Mouse (Mus musculus) olfactory bulb, adult 2 months (tissue): ENCODE data around the gene Bicdl1. TPM values are rescaled to one million over a fixed set of nuclear protein-coding genes. Genes with fewer than 3 reads are reported as not detected.

ENCODE experiments used
- H3K27ac ChIP-seq: fragments of 200-500 bp; 2 replicates; pipeline ENCODE4 v1.5.1; 2012; ENCODE audit warnings: low read depth, low read length; ENCODE audit not compliant: insufficient read depth
- H3K4me1 ChIP-seq: fragments of 200-500 bp; 2 replicates; pipeline ENCODE4 v1.6.1; 2012; ENCODE audit warnings: low read length; ENCODE audit not compliant: control insufficient read depth, insufficient read depth
- H3K4me3 ChIP-seq: fragments of 200-500 bp; 2 replicates; pipeline ENCODE4 v1.5.1; 2012; ENCODE audit warnings: mild to moderate bottlenecking, low read depth, low read length, moderate library complexity; ENCODE audit not compliant: insufficient read depth
- CTCF ChIP-seq: fragments of 200-500 bp; IDR thresholded peaks from 2 replicates; pipeline ENCODE4 v1.5.1; 2012; ENCODE audit warnings: low read depth, mild to moderate bottlenecking, low read length, moderate library complexity; ENCODE audit not compliant: insufficient read depth
- POLR2A ChIP-seq: fragments of 200-500 bp; IDR thresholded peaks from 2 replicates; pipeline ENCODE4 v1.6.1; 2012; ENCODE audit warnings: mild to moderate bottlenecking, low read depth, low read length, moderate library complexity; ENCODE audit not compliant: insufficient read depth
- WGBS: fragments of 180-500 bp; shearing (Covaris S2); methylation state at CpG from one replicate; pipeline ENCODE4 v1.1.7; 2018; 5-methylcytosine and 5-hydroxymethylcytosine counted together
- polyA plus RNA-seq: library from polyadenylated mRNA; stranded (reverse); fragments of >200 nt; gene quantifications from 2 replicates; pipeline ENCODE4 v1.2.4, GENCODE M21; 2012; ENCODE audit warnings: low replicate concordance; ENCODE audit not compliant: missing spikeins, insufficient read depth, insufficient read length

The Bicdl1 gene
- polyA plus RNA-seq, 1 experiment = not detected

DNA sequence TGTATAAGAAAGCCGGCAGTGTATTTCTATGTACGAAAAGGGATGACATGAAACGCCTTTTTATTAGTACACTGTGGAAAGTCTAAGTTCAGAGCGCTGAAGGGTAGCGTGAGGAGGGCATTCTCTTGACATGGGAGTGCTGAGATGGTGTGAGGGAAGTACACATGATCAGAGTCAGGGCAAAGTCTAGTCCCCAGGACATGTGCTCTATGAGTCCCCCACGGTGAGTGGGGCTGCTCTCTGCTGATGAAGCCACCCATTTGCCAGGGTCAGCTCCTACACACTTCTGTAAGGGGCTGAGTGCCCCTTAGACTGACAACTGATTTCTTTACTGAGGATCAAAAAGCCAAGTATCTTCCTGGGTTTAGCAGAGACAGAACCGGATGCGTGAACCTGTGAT, 64.2 kb downstream of the Bicdl1 start:
- 80% methylated on average over 8 of the region's 8 CpGs for whole genome bisulfite sequencing
- TF ChIP-seq POLR2A (no peak), CTCF (no peak)
- H3K4me1 ChIP-seq = peaks cover 8% of the 10 kb centered on the region
- no peak overlapping the region for H3K27ac ChIP-seq
- H3K4me3 ChIP-seq = no peak overlapping the region

DNA sequence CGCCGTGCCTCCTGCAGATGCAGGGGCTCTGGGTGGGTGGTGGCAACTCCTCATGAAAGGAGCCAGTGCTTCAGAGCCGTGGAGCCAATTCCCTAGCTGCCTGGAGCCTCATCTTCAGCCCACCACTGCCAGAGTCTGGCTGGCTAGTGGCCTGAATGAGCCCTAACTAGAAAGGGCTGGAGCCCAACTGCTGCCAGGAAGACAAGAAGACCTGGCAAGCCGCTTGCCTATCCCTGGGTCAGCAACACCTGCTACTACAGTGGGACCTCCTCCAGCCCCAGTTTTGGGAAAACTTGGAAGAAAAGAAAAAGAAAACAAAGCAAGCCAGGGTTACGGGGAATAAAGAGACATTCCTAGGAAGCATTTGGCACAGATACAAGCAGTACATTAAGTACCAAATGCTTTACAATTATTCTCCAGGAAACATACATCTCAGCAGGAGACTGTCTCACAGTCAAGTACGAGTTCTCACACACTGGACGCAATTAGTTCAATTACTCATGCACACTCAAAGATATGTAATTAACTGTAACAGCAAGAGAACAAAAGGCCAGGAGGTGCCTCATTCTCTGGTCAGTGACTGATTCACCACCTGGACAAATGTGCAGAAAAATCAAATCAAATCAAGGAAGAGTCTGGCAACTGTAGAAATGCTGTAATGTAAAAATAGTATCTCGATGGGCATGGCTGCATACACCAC, 64.9 kb downstream of the Bicdl1 start:
- 27% methylated on average over 8 of the region's 8 CpGs for WGBS
- Histone ChIP-seq H3K27ac (no peak overlapping the region), H3K4me1 (peaks cover 8% of the 10 kb centered on the region), H3K4me3 (no peak overlapping the region)
- TF ChIP-seq CTCF = no peak
- TF ChIP-seq POLR2A = no peak

DNA sequence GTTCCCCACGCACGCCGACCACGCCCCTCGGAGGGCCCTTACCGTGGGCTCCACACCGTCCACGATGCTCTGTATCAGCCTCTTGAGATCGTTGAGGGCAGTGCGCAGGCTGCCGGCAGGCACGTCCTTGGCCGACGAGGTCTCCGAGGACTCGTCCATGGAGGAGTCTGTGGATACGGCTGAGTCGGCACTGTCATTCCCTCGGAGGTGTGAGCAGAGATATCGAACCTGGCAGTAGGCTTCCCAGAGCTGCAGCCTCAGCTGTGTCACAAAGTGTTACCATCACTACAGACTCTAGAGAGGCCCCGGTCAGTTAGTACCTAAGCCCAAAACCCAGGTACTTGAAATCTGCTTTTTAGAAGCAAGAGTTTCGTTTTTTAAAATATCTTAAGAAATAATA, 68.8 kb downstream of the Bicdl1 start:
- H3K4me1 ChIP-seq = peaks cover 8% of the 10 kb centered on the region
- H3K4me3 ChIP-seq = no peak overlapping the region
- TF ChIP-seq POLR2A (no peak), CTCF (no peak)
- H3K27ac ChIP-seq = no peak overlapping the region
- 88% methylated on average over 22 of the region's 22 CpGs for whole genome bisulfite sequencing

GRCm38 (mm10) chr5:115658352-115658751, 73.1 kb downstream of the Bicdl1 start:
- Histone ChIP-seq H3K4me3 (no peak overlapping the region), H3K4me1 (no peaks in the 10 kb centered on the region), H3K27ac (no peak overlapping the region)
- WGBS = 90% methylated on average over 6 of the region's 6 CpGs
- TF ChIP-seq POLR2A = no peak
- TF ChIP-seq CTCF = no peak

- TF ChIP-seq POLR2A = no peak
- no peak for TF ChIP-seq CTCF
- 84% methylated on average over 1 of the region's 1 CpGs for WGBS
- Histone ChIP-seq H3K4me1 (peaks cover 2% of the 10 kb centered on the region; the same call in 1 of the 2 replicates), H3K4me3 (no peak overlapping the region), H3K27ac (no peak overlapping the region)
Measured at GRCm38 (mm10) chr5:115657234-115657633, 74.2 kb downstream of the Bicdl1 start.

GRCm38 (mm10) chr5:115656677-115657076, 74.7 kb downstream of the Bicdl1 start:
- TF ChIP-seq POLR2A (no peak), CTCF (no peak)

DNA sequence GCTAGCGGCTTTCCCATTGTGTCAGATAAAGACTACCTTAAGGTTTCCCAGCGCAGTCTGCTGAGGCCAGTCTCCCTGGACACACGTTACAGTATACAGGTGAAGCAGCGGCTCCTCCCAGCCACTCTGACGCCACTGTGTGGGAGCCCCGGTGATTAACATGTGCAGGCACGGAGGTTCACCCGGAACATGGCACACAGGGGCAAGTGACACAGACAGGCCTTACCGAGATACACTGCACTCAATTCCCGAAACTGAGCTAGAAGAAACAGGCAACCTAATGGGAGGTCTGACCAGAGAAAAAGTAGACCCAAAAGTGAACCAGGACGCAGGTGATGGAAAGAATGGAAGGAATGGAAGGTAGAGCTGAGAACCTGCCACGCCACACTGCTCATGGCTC, 77.6 kb downstream of the Bicdl1 start:
- H3K4me1 ChIP-seq = peaks cover 14% of the 10 kb centered on the region
- no peak overlapping the region for H3K27ac ChIP-seq
- TF ChIP-seq CTCF = no peak
- TF ChIP-seq POLR2A = no peak
- H3K4me3 ChIP-seq = no peak overlapping the region
- 96% methylated on average over 12 of the region's 12 CpGs for WGBS

More at GRCm38 (mm10) chr5:115656677-115657076, 74.7 kb downstream of the Bicdl1 start:
- 84% methylated on average over 6 of the region's 6 CpGs for WGBS
- Histone ChIP-seq H3K27ac (no peak overlapping the region), H3K4me3 (no peak overlapping the region), H3K4me1 (peaks cover 7% of the 10 kb centered on the region)

DNA sequence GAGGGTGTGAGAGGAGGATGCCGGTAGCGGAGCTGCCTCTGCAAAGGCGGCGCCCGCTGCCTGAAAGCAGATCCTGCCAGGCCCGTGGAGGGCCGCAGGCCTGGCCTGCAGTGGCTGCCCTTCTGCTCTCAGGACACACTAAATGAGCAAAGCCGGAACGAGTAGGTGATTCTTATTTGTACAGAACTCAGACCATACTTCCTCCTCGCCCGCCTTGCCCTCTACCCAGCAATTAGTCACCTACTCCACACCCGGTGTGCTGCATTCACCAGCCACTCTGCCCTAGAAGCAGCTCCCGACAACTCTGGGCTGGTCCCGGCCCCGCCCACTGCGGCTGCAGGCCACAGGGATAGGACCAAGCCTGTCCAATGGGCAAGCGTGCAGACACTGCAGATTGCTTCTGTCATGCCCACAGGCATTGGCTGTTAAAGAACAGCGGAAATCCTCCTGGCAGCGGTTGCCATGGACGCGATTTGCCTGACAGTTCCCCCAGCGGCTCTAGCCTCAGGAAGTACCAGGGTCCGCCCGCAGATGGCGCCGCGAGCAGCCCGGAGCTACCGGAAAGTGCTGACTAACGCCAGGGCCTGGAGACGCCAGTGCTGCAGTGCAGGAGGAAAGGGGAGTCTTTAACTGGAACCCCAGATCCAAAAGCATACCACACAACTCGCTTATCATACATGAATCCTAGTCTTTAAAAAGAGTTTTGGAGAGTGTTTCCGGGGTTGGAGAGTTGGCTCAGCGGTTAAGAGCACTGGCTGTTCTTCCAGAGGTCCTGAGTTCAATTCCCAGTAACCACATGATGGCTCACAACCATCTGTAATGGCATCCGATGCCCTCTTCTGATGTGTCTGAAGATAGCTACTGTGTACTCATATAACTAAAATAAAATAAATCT, 78.5 kb downstream of the Bicdl1 start:
- WGBS = 2% methylated on average over 35 of the region's 35 CpGs
- H3K27ac ChIP-seq = peak overlapping the region; percentile 49
- H3K4me3 ChIP-seq = peak overlapping the region; percentile 46
- peaks cover 14% of the 10 kb centered on the region for H3K4me1 ChIP-seq
- TF ChIP-seq CTCF (peak; percentile 94), POLR2A (peak; percentile 67)

DNA sequence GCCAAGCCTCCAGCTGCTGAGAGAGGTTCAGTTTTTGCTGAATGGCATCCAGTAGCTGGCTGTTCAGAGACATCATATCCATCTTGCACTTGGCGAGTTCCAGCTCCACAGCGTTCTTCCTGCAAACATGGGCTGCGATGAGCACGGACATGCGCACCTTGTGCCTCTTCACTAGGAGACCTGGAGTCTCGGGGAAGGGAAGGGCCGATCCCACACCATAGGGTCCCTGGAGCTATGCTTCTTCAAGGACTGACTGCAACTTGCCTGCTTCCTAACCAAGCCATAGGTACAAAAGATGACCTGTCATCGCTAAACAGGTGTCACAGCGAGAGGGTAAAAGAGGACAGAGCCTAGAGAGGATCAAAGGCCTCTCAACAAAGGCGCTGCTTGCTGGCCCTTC, 79.6 kb downstream of the Bicdl1 start:
- no peak for TF ChIP-seq POLR2A
- TF ChIP-seq CTCF = no peak
- Histone ChIP-seq H3K4me1 (peaks cover 14% of the 10 kb centered on the region), H3K27ac (no peak overlapping the region), H3K4me3 (no peak overlapping the region)
- 91% methylated on average over 10 of the region's 10 CpGs for WGBS
